8 mouse cellular contexts compared by ENCODE assay signal in the genomic region with DNA sequence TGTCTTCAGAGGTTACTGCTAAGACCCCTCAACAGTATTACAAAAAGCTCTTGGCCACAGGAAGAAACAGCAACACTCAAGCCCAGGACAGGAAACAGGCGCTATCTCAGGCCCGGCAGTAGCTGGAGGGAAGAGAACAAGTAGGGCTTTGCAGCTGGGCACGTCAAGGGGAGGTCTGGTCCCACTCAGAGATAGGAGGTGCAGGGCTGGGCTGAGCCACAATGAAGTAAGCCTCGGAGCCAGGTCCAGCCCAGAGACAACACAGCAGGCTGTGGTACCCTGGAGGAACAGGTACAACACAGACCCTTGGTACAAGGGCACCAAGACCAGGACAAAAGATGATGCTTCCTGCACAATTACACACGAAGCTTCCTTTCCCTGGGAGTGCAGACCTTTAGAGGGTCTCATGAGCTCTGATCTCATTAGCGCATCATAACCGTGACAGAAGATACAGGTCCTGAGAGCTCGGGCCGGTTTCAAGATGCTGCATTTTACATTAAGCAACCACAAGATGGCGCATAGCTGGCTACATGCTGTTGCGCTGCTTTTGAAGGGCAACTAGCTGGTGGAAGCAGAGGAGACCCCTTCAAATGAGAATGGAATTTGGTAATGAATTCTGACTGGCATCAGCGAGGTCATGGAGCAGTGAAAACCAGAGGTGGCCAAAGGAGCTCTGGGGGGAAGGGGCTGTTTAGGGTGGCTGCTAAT. TPM values are rescaled to one million over a fixed set of nuclear protein-coding genes. Genes with fewer than 3 reads are reported as not detected.
DNase-seq lines count a peak whose midpoint lies in the region; ATAC-seq and TF ChIP-seq lines count a peak whose summit lies in the region.
"Had no signal": no experiment of that assay in that cellular context is flagged by ENCODE, and none has a peak within 500 bp of the region (broad histone marks: within the 10 kb centered on the region; RNA-seq: fewer than 3 reads in every experiment).

No protein-coding gene starts in this region.

- no peaks in the 10 kb centered on the region for H3K36me3 ChIP-seq in kidney, postnatal 0 days (ENCODE audit: insufficient read depth, low read length)
- no peaks in the 10 kb centered on the region for H3K36me3 ChIP-seq in kidney, embryonic 15.5 days
- H3K36me3 ChIP-seq in liver, embryonic 11.5 days (ENCODE audit: control insufficient read depth, insufficient read depth, low read length): no peaks in the 10 kb centered on the region

- no peaks in the 10 kb centered on the region for H3K27me3 ChIP-seq in kidney, postnatal 0 days (ENCODE audit: insufficient read depth, low read length)
- no peaks in the 10 kb centered on the region for H3K27me3 ChIP-seq in kidney, embryonic 15.5 days
- no peaks in the 10 kb centered on the region for H3K27me3 ChIP-seq in liver, embryonic 11.5 days (replicated peaks; ENCODE audit: control insufficient read depth, insufficient read depth, low read length)

- peaks cover 13% of the 10 kb centered on the region; the same call in 1 of the 2 replicates for H3K4me1 ChIP-seq in kidney, postnatal 0 days (replicated peaks; ENCODE audit: insufficient read depth, low read length)
- peaks cover 50% of the 10 kb centered on the region for H3K4me1 ChIP-seq in kidney, embryonic 15.5 days
- H3K4me1 ChIP-seq in liver, embryonic 11.5 days (replicated peaks; ENCODE audit: control insufficient read depth, insufficient read depth, low read length): peaks cover 60% of the 10 kb centered on the region

- DNase-seq in kidney, postnatal 0 days (ENCODE audit: low spot score): peak; percentile 87
- peak; percentile 78 for DNase-seq in ZHBTc4 (ENCODE audit: low read depth, low spot score)
- DNase-seq in liver, embryonic 11.5 days (ENCODE audit: low spot score): no peak
- peak; percentile 75 for DNase-seq in naive thymus-derived CD4-positive, alpha-beta T cell, adult 2 months (ENCODE audit: low read depth)
- no peak for DNase-seq in gastrocnemius, postnatal 36 days

- H3K9ac ChIP-seq in kidney, postnatal 0 days (ENCODE audit: low read depth, low read length): no peak overlapping the region
- H3K9ac ChIP-seq in kidney, embryonic 15.5 days: no peak overlapping the region
- no peak overlapping the region for H3K9ac ChIP-seq in liver, embryonic 11.5 days (ENCODE audit: low read depth, low read length)

- no peak overlapping the region for H3K4me3 ChIP-seq in kidney, postnatal 0 days (replicated peaks; ENCODE audit: low read depth, low read length)
- no peak overlapping the region for H3K4me3 ChIP-seq in kidney, embryonic 15.5 days (replicated peaks)
- H3K4me3 ChIP-seq in liver, embryonic 11.5 days (ENCODE audit: low read depth, low read length): no peak overlapping the region
- H3K4me3 ChIP-seq: myocyte had no signal

- 39% methylated on average over 12 of the region's 12 CpGs for WGBS in kidney, postnatal 0 days
- WGBS in kidney, embryonic 15.5 days: 43% methylated on average over 12 of the region's 12 CpGs
- WGBS in liver, embryonic 11.5 days: 25% methylated on average over 12 of the region's 12 CpGs

- no peak for ATAC-seq in kidney, postnatal 0 days (replicated peaks; ENCODE audit: low FRiP score, low read depth)
- no peak for ATAC-seq in kidney, embryonic 15.5 days (replicated peaks; ENCODE audit: low FRiP score)
- ATAC-seq in erythroid progenitor cell, adult 5-6 weeks (replicated peaks; ENCODE audit: low FRiP score, poor library complexity, severe bottlenecking): peak; percentile 50; the same call in 1 of the 2 replicates
- no peak for ATAC-seq in liver, embryonic 11.5 days (replicated peaks; ENCODE audit: low FRiP score)

- intact Hi-C loops in gastrocnemius, postnatal 36 days (cut with DNase I): loop anchor here (2.0 kb wide), 1 partner anchor 74 kb away; no protein-coding TSS in a partner anchor

- TF ChIP-seq CTCF in kidney, postnatal 0 days (IDR thresholded peaks at IDR 0.05; ENCODE audit: low read depth): peak; percentile 82

- H3K27ac ChIP-seq in kidney, postnatal 0 days: no peak overlapping the region
- H3K27ac ChIP-seq in kidney, embryonic 15.5 days: no peak overlapping the region
- peak overlapping the region; percentile 10; the same call in 1 of the 2 replicates for H3K27ac ChIP-seq in liver, embryonic 11.5 days (ENCODE audit: low read depth, low read length)

- no peak overlapping the region for H3K4me2 ChIP-seq in kidney, postnatal 0 days (ENCODE audit: low read length)
- no peak overlapping the region for H3K4me2 ChIP-seq in kidney, embryonic 15.5 days
- H3K4me2 ChIP-seq in liver, embryonic 11.5 days: no peak overlapping the region

- no peaks in the 10 kb centered on the region for H3K9me3 ChIP-seq in kidney, postnatal 0 days (replicated peaks; ENCODE audit: low read length)
- H3K9me3 ChIP-seq in kidney, embryonic 15.5 days (replicated peaks): no peaks in the 10 kb centered on the region
- H3K9me3 ChIP-seq in liver, embryonic 11.5 days (ENCODE audit: control insufficient read depth, low read length): no peaks in the 10 kb centered on the region

RNA-seq across cellular contexts. Expression of gene Sphk1, which starts 23.6 kb away (rescaled TPM):
- 8.0 and 9.0 TPM in 2 replicates for polyA plus RNA-seq in kidney, postnatal 0 days (2015; fragmentation: Nextera tagmentation; extraction: Ambion mirVana)
- 4.1 and 6.3 TPM in 2 replicates for polyA plus RNA-seq in kidney, embryonic 15.5 days (2015; fragmentation: Nextera tagmentation; extraction: Ambion mirVana)
- total RNA-seq in erythroid progenitor cell, adult 5-6 weeks (2015; ENCODE audit: low replicate concordance): 34.0 and 39.3 TPM in 2 replicates
- 65.2 and 96.7 TPM in 2 replicates for total RNA-seq in erythroid progenitor cell, adult 5-6 weeks (2017; ENCODE audit: low replicate concordance)
- 39.0 and 44.1 TPM in 2 replicates for polyA plus RNA-seq in liver, embryonic 11.5 days (2014; fragmentation: Nextera tagmentation; extraction: Ambion mirVana)
- total RNA-seq in gastrocnemius, postnatal 36 days (2021): 1 to 10 TPM in 1 of 2 experiments, under 1 TPM in 1; 0.35 to 1.4 TPM

RNA-seq across cellular contexts. Expression of gene Ube2o, which starts 26.9 kb away (rescaled TPM):
- polyA plus RNA-seq in kidney, postnatal 0 days (2015; fragmentation: Nextera tagmentation; extraction: Ambion mirVana): 8.6 and 8.9 TPM in 2 replicates
- 7.3 and 7.4 TPM in 2 replicates for polyA plus RNA-seq in kidney, embryonic 15.5 days (2015; fragmentation: Nextera tagmentation; extraction: Ambion mirVana)
- 95.5 and 136 TPM in 2 replicates for total RNA-seq in erythroid progenitor cell, adult 5-6 weeks (2015; ENCODE audit: low replicate concordance)
- total RNA-seq in erythroid progenitor cell, adult 5-6 weeks (2017; ENCODE audit: low replicate concordance): 126 and 150 TPM in 2 replicates
- 13.5 and 13.9 TPM in 2 replicates for polyA plus RNA-seq in liver, embryonic 11.5 days (2014; fragmentation: Nextera tagmentation; extraction: Ambion mirVana)
- 10 to 100 TPM; 18.4 to 20.4 TPM for total RNA-seq in gastrocnemius, postnatal 36 days (2021)

RNA-seq across cellular contexts. Expression of gene Aanat, which starts 31.9 kb away (rescaled TPM):
- not detected in 2 replicates for polyA plus RNA-seq in kidney, postnatal 0 days (2015; fragmentation: Nextera tagmentation; extraction: Ambion mirVana)
- polyA plus RNA-seq in kidney, embryonic 15.5 days (2015; fragmentation: Nextera tagmentation; extraction: Ambion mirVana): not detected in 2 replicates
- total RNA-seq in erythroid progenitor cell, adult 5-6 weeks (2015; ENCODE audit: low replicate concordance): not detected in 2 replicates
- not detected in 2 replicates for total RNA-seq in erythroid progenitor cell, adult 5-6 weeks (2017; ENCODE audit: low replicate concordance)
- not detected in 2 replicates for polyA plus RNA-seq in liver, embryonic 11.5 days (2014; fragmentation: Nextera tagmentation; extraction: Ambion mirVana)
- not detected for total RNA-seq in gastrocnemius, postnatal 36 days (2021)
- polyA plus RNA-seq: myocyte had no signal

Comparison
In these comparisons a context has a peak if more than half of its experiments do, and no peak if none do; other contexts are left out.
1. DNase-seq: peak in kidney, postnatal 0 days (single experiment), ZHBTc4 (single experiment) and naive thymus-derived CD4-positive, alpha-beta T cell, adult 2 months (single experiment); none in liver, embryonic 11.5 days (single experiment) and gastrocnemius, postnatal 36 days (0 of 2).